Comparison of ENCODE assay signal across 8 mouse cellular contexts in genomic region chr3:55243056-55243471, GRCm38 (mm10). TPM values are rescaled to one million over a fixed set of nuclear protein-coding genes. Genes with fewer than 3 reads are reported as not detected.
DNase-seq lines count a peak whose midpoint lies in the region; ATAC-seq lines count a peak whose summit lies in the region.

No protein-coding gene starts in this region.

- peaks cover 2% of the 10 kb centered on the region; the same call in 1 of the 2 replicates for H3K4me1 ChIP-seq in heart, embryonic 11.5 days (ENCODE audit: control insufficient read depth, insufficient read depth, low read length)
- H3K4me1 ChIP-seq in liver, embryonic 12.5 days = no peaks in the 10 kb centered on the region

- 10% methylated on average over 8 of the region's 8 CpGs for WGBS in heart, embryonic 11.5 days (ENCODE audit: insufficient replicate concordance)
- 9% methylated on average over 8 of the region's 8 CpGs for WGBS in liver, embryonic 12.5 days (ENCODE audit: insufficient replicate concordance)

- H3K9me3 ChIP-seq in heart, embryonic 11.5 days (replicated peaks; ENCODE audit: control insufficient read depth, low read length) = no peaks in the 10 kb centered on the region
- no peaks in the 10 kb centered on the region for H3K9me3 ChIP-seq in liver, embryonic 12.5 days (replicated peaks)

- no peaks in the 10 kb centered on the region for H3K36me3 ChIP-seq in heart, embryonic 11.5 days (ENCODE audit: control insufficient read depth, insufficient read depth, low read length)
- H3K36me3 ChIP-seq in liver, embryonic 12.5 days = no peaks in the 10 kb centered on the region

- peak overlapping the region; percentile 66; the same call in 1 of the 2 replicates for H3K9ac ChIP-seq in heart, embryonic 11.5 days (ENCODE audit: low read depth, low read length)
- H3K9ac ChIP-seq in liver, embryonic 12.5 days = no peak overlapping the region

- no peak for ATAC-seq in heart, embryonic 11.5 days (replicated peaks; ENCODE audit: insufficient number of reproducible peaks, low FRiP score, low TSS enrichment)
- no peak for ATAC-seq in liver, embryonic 12.5 days
- ATAC-seq in erythroid progenitor cell, adult 5-6 weeks (replicated peaks; ENCODE audit: low FRiP score, poor library complexity, severe bottlenecking) = no peak

- peak overlapping the region; percentile 98 for H3K4me2 ChIP-seq in heart, embryonic 11.5 days
- H3K4me2 ChIP-seq in liver, embryonic 12.5 days = peak overlapping the region; percentile 57

- peak overlapping the region; percentile 54 for H3K4me3 ChIP-seq in heart, embryonic 11.5 days (ENCODE audit: low read depth, low read length)
- H3K4me3 ChIP-seq in liver, embryonic 12.5 days = peak overlapping the region; percentile 32

- no peak for DNase-seq in heart, postnatal 14 days
- DNase-seq in R1 (ENCODE audit: low read depth, low spot score) = peak; percentile 8
- peak; percentile 18 for DNase-seq in forelimb bud, embryonic 11.5 days (ENCODE audit: low read depth, low spot score)
- no peak for DNase-seq in urinary bladder, postnatal 4 days (ENCODE audit: low spot score in 2 of 2)
- DNase-seq in gastrocnemius, postnatal 14 days = no peak

- H3K27ac ChIP-seq in heart, embryonic 11.5 days (ENCODE audit: low read depth, low read length) = no peak overlapping the region
- H3K27ac ChIP-seq in liver, embryonic 12.5 days = no peak overlapping the region

- peaks cover 13% of the 10 kb centered on the region for H3K27me3 ChIP-seq in heart, embryonic 11.5 days (ENCODE audit: control insufficient read depth, insufficient read depth, low read length)
- peaks cover 36% of the 10 kb centered on the region for H3K27me3 ChIP-seq in liver, embryonic 12.5 days (replicated peaks)

- intact Hi-C loops in heart, postnatal 14 days (cut with DNase I) = no loop called here
- intact Hi-C loops in gastrocnemius, postnatal 14 days (cut with DNase I; ENCODE audit: low total_unique reads) = loop anchor here (2.0 kb wide), 1 partner anchor 36 kb away; no protein-coding TSS in a partner anchor

RNA-seq across cellular contexts. Expression of gene Dclk1, which starts 0.9 kb away (rescaled TPM):
- 4.7 and 5.5 TPM in 2 replicates for polyA plus RNA-seq in heart, embryonic 11.5 days (2014; fragmentation: Nextera tagmentation; extraction: Ambion mirVana)
- 1 to 10 TPM; 7.4 to 7.5 TPM for total RNA-seq in heart, postnatal 14 days (2021)
- polyA plus RNA-seq in liver, embryonic 12.5 days (2016; fragmentation: Nextera tagmentation; extraction: Ambion mirVana) = 1.7 and 1.8 TPM in 2 replicates
- not detected in 2 replicates for total RNA-seq in erythroid progenitor cell, adult 5-6 weeks (2015; ENCODE audit: low replicate concordance)
- not detected in 2 replicates for total RNA-seq in erythroid progenitor cell, adult 5-6 weeks (2017; ENCODE audit: low replicate concordance)
- 10 to 100 TPM in 1 of 2 experiments, 1 to 10 TPM in 1; 9.2 to 11.1 TPM for total RNA-seq in gastrocnemius, postnatal 14 days (2021)

Comparison
In these comparisons a context has a peak if more than half of its experiments do, and no peak if none do; other contexts are left out.
1. DNase-seq: peak in R1 (single experiment) and forelimb bud, embryonic 11.5 days (single experiment); none in heart, postnatal 14 days (0 of 2), urinary bladder, postnatal 4 days (0 of 2) and gastrocnemius, postnatal 14 days (single experiment).
2. RNA of gene Dclk1, which starts 0.9 kb away (total RNA-seq): 9.2 to 11.1 TPM in gastrocnemius, postnatal 14 days and 7.4 to 7.5 TPM in heart, postnatal 14 days; not detected in erythroid progenitor cell, adult 5-6 weeks; every median in the first group is over 4 times any median in the second.